Mouse (Mus musculus) c-Kit-positive CD71-positive TER-119-positive erythroid progenitor cells, embryonic 14.5 days (primary cell): ENCODE results near the gene Extl2.

Experiments
- DNase-seq: peaks from one replicate; pipeline ENCODE4 v3.0.0-alpha.2; 2013; ENCODE audit warnings: low spot score

The Extl2 gene

GRCm38 (mm10) chr3:116007941-116008440 is 729 bp downstream of the Extl2 start:
- peak; percentile 30 for DNase-seq

- DNase-seq = no peak
Measured at GRCm38 (mm10) chr3:116009622-116010344, 2.5 kb downstream of the Extl2 start.

- DNase-seq = no peak
Measured at GRCm38 (mm10) chr3:116014901-116015300, 7.6 kb downstream of the Extl2 start.

GRCm38 (mm10) chr3:116016116-116016515 is 8.9 kb downstream of the Extl2 start:
- DNase-seq = no peak

GRCm38 (mm10) chr3:116018606-116019005 is 11.3 kb downstream of the Extl2 start:
- DNase-seq = no peak

GRCm38 (mm10) chr3:116019136-116019535 is 11.9 kb downstream of the Extl2 start:
- DNase-seq = no peak

GRCm38 (mm10) chr3:116024236-116024635 is 17.0 kb downstream of the Extl2 start:
- DNase-seq = no peak

GRCm38 (mm10) chr3:116024669-116025068 is 17.4 kb downstream of the Extl2 start:
- DNase-seq = no peak

GRCm38 (mm10) chr3:116025701-116026100 is 18.4 kb downstream of the Extl2 start:
- no peak for DNase-seq

GRCm38 (mm10) chr3:116026996-116027395 is 19.7 kb downstream of the Extl2 start:
- no peak for DNase-seq

GRCm38 (mm10) chr3:116030152-116030788 is 23.0 kb downstream of the Extl2 start:
- DNase-seq = no peak

- peak; percentile 9 for DNase-seq
Measured at GRCm38 (mm10) chr3:116033218-116033870, 26.1 kb downstream of the Extl2 start.

GRCm38 (mm10) chr3:116033871-116034222 is 26.6 kb downstream of the Extl2 start:
- DNase-seq = no peak

GRCm38 (mm10) chr3:116040776-116041175 is 33.5 kb downstream of the Extl2 start:
- no peak for DNase-seq

- no peak for DNase-seq
Measured at GRCm38 (mm10) chr3:116046000-116046399, 38.7 kb downstream of the Extl2 start.

GRCm38 (mm10) chr3:116047034-116047433 is 39.8 kb downstream of the Extl2 start:
- no peak for DNase-seq

- DNase-seq = no peak
Measured at GRCm38 (mm10) chr3:116057078-116057477, 49.8 kb downstream of the Extl2 start.

- DNase-seq = no peak
Measured at GRCm38 (mm10) chr3:116060320-116060719, 53.1 kb downstream of the Extl2 start.

GRCm38 (mm10) chr3:116062141-116062540 is 54.9 kb downstream of the Extl2 start:
- no peak for DNase-seq

- no peak for DNase-seq
Measured at GRCm38 (mm10) chr3:116072584-116072983, 65.3 kb downstream of the Extl2 start.

- DNase-seq = no peak
Measured at GRCm38 (mm10) chr3:116076739-116077138, 69.5 kb downstream of the Extl2 start.

- DNase-seq = no peak
Measured at GRCm38 (mm10) chr3:116078490-116078889, 71.2 kb downstream of the Extl2 start.
